Mouse (Mus musculus) lung, embryonic 14.5 days (tissue): ENCODE results near the gene Lin7a. TPM values are rescaled to one million over a fixed set of nuclear protein-coding genes. Genes with fewer than 3 reads are reported as not detected.

ENCODE experiments used
- ATAC-seq: fragments of 200-750 bp; cut with Nextera tagmentation; 2 replicates; pipeline ENCODE4 v1.8.0; 2017; ENCODE audit warnings: mild to moderate bottlenecking, moderate TSS enrichment, moderate library complexity; ENCODE audit not compliant: insufficient read depth
- DNase-seq: peaks from one replicate; pipeline ENCODE4 v3.0.0-alpha.2; 2015
- H3K27ac ChIP-seq: fragments of 300-500 bp; sonication (generic); 2 replicates; pipeline ENCODE4 v1.5.1; 2014; ENCODE audit warnings: low read depth, mild to moderate bottlenecking, moderate library complexity
- H3K27me3 ChIP-seq: fragments of 300-500 bp; sonication (generic); 2 replicates; pipeline ENCODE4 v1.6.1; 2014; ENCODE audit warnings: low read length, control low read depth; ENCODE audit not compliant: insufficient read depth
- H3K36me3 ChIP-seq: fragments of 300-500 bp; sonication (generic); 2 replicates; pipeline ENCODE4 v1.6.1; 2014; ENCODE audit warnings: control low read depth; ENCODE audit not compliant: insufficient read depth
- H3K4me1 ChIP-seq: fragments of 300-500 bp; sonication (generic); 2 replicates; pipeline ENCODE4 v1.6.1; 2014; ENCODE audit warnings: antibody characterized with exemption, control low read depth; ENCODE audit not compliant: insufficient read depth
- H3K4me2 ChIP-seq: fragments of 300-500 bp; sonication (generic); 2 replicates; pipeline ENCODE4 v1.6.1; 2014; ENCODE audit warnings: mild to moderate bottlenecking
- H3K4me3 ChIP-seq: fragments of 300-500 bp; sonication (generic); 2 replicates; pipeline ENCODE4 v1.5.1; 2014; ENCODE audit warnings: low read depth, low read length
- H3K9ac ChIP-seq: fragments of 300-500 bp; sonication (generic); 2 replicates; pipeline ENCODE4 v1.6.1; 2014
- H3K9me3 ChIP-seq: fragments of 300-500 bp; sonication (generic); 2 replicates; pipeline ENCODE4 v1.6.1; 2016; ENCODE audit warnings: low read depth, low read length, control low read depth
- CTCF ChIP-seq: IDR thresholded peaks from 2 replicates; pipeline ENCODE4 v1.5.1; 2016; ENCODE audit warnings: antibody characterized with exemption, low read depth
- WGBS: fragments of 180-500 bp; shearing (Covaris S2); extraction: QIAGEN DNeasy Blood & Tissue Kit; methylation state at CpG from one replicate; pipeline ENCODE4 v1.1.7; 2014; 5-methylcytosine and 5-hydroxymethylcytosine counted together
- polyA plus RNA-seq: library from polyadenylated mRNA; unstranded; fragments of >200 nt; fragmentation: Nextera tagmentation; extraction: Ambion mirVana; gene quantifications from 2 replicates; pipeline ENCODE4 v1.2.1, GENCODE M21; 2014

Lin7a gene
- polyA plus RNA-seq, 1 experiment from 2014 or later = 12.5 TPM

GRCm38 (mm10) chr10:107361546-107361945, 90.1 kb downstream of the Lin7a start:
- no peaks in the 10 kb centered on the region for H3K36me3 ChIP-seq
- ATAC-seq (peak; percentile 38; the same call in 1 of the 2 replicates), DNase-seq (peak; percentile 51)
- H3K27me3 ChIP-seq = no peaks in the 10 kb centered on the region
- no peak for TF ChIP-seq CTCF
- 47% methylated on average over 4 of the region's 4 CpGs for WGBS
- H3K4me1 ChIP-seq = no peaks in the 10 kb centered on the region
- no peak overlapping the region for H3K4me2 ChIP-seq
- no peak overlapping the region for H3K4me3 ChIP-seq
- no peak overlapping the region for H3K27ac ChIP-seq
- H3K9me3 ChIP-seq = no peaks in the 10 kb centered on the region
- H3K9ac ChIP-seq = no peak overlapping the region

- no peak for TF ChIP-seq CTCF
- H3K36me3 ChIP-seq = no peaks in the 10 kb centered on the region
- H3K9ac ChIP-seq = no peak overlapping the region
- WGBS = 83% methylated on average over 2 of the region's 2 CpGs
- H3K4me2 ChIP-seq = no peak overlapping the region
- no peak overlapping the region for H3K4me3 ChIP-seq
- ATAC-seq (no peak), DNase-seq (no peak)
- no peak overlapping the region for H3K27ac ChIP-seq
- H3K4me1 ChIP-seq = no peaks in the 10 kb centered on the region
- H3K27me3 ChIP-seq = no peaks in the 10 kb centered on the region
- no peaks in the 10 kb centered on the region for H3K9me3 ChIP-seq
Observed at GRCm38 (mm10) chr10:107362026-107362425, 90.5 kb downstream of the Lin7a start.

GRCm38 (mm10) chr10:107363049-107363816, 91.7 kb downstream of the Lin7a start:
- Histone ChIP-seq H3K36me3 (no peaks in the 10 kb centered on the region), H3K4me1 (no peaks in the 10 kb centered on the region), H3K9me3 (no peaks in the 10 kb centered on the region), H3K4me2 (no peak overlapping the region), H3K27me3 (no peaks in the 10 kb centered on the region), H3K4me3 (no peak overlapping the region), H3K9ac (no peak overlapping the region), H3K27ac (no peak overlapping the region)
- peak; percentile 48 for DNase-seq
- WGBS = 77% methylated on average over 16 of the region's 16 CpGs
- ATAC-seq = peak; percentile 47; the same call in 1 of the 2 replicates
- TF ChIP-seq CTCF = no peak

DNA sequence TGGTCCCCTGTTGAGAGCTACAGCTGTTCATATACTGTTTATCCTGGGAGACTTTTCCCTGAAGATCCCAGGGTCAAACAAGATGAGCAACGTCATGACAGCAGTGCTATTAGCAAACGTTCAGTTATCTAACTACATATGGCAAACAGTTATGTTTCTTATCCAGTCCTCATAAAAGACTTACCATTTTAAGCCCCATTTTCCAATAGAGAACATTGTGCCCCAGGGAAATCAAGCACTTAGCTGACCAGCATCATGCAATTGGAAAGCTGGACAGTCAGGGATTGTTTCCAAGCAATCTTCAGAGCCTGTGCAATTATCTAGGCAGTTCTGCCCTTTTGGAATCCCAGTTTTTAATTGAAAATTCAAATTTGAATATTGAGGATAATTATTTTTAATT, 105.7 kb downstream of the Lin7a start:
- Histone ChIP-seq H3K27ac (no peak overlapping the region), H3K4me1 (no peaks in the 10 kb centered on the region), H3K36me3 (no peaks in the 10 kb centered on the region), H3K9me3 (no peaks in the 10 kb centered on the region), H3K4me3 (no peak overlapping the region), H3K4me2 (no peak overlapping the region), H3K27me3 (no peaks in the 10 kb centered on the region), H3K9ac (no peak overlapping the region)
- 33% methylated on average over 2 of the region's 2 CpGs for WGBS
- no peak for ATAC-seq
- TF ChIP-seq CTCF = no peak
- no peak for DNase-seq

DNA sequence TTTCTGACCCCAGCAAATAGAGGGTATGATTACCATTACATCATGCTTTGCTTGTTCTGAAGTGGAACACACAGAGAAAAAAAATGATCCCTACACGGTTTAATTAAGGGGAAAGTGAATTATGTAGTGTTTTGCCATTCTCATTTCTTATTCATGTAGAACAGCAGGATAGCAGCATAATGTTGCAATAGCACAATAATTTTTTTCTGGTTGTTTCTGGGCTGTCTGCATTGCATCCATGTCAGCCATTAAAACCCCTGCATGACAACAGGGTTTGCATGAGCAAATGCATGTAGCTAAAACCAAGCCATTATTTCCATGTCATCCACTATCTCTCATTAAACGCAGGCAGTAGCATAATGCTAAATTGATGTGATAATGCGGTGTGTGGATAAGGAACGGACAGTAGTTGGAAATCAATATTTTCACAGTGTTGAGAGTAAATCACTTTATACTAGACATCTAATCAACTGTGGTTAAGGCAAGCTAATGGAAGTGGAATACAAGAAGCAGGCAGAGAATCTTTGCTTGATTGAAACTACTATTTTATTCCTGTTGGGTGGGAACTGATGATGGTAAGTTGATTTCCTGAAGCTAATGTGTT, 109.8 kb downstream of the Lin7a start:
- H3K27me3 ChIP-seq = no peaks in the 10 kb centered on the region
- no peak overlapping the region for H3K4me2 ChIP-seq
- 74% methylated on average over 4 of the region's 4 CpGs for WGBS
- no peaks in the 10 kb centered on the region for H3K9me3 ChIP-seq
- no peaks in the 10 kb centered on the region for H3K4me1 ChIP-seq
- no peaks in the 10 kb centered on the region for H3K36me3 ChIP-seq
- no peak for DNase-seq
- no peak overlapping the region for H3K4me3 ChIP-seq
- TF ChIP-seq CTCF = no peak
- no peak overlapping the region for H3K9ac ChIP-seq
- no peak overlapping the region for H3K27ac ChIP-seq
- no peak for ATAC-seq

DNA sequence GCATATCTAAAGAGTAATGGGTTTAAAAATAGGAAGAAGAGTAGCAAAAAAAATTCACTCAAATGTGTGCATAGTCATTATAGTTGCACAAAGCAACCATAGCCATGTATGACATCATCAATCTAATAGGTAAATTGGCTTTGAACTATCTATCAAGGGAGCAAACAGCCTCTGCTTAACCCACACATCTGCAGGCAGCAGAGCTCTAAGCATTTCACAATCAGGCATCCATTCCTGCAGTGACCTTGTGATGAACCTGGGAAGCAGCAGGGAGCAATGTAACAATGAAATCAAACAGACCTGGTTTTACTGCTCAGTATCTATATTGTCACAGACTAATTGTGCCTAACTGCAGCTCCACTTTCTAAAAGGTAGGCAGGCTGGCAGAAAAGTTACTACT, 112.3 kb downstream of the Lin7a start:
- no peak for ATAC-seq
- H3K27ac ChIP-seq = no peak overlapping the region

GRCm38 (mm10) chr10:107389505-107389904, 118.0 kb downstream of the Lin7a start:
- Histone ChIP-seq H3K27me3 (no peaks in the 10 kb centered on the region), H3K36me3 (no peaks in the 10 kb centered on the region), H3K27ac (no peak overlapping the region), H3K4me2 (no peak overlapping the region), H3K9me3 (no peaks in the 10 kb centered on the region), H3K4me3 (no peak overlapping the region), H3K4me1 (no peaks in the 10 kb centered on the region), H3K9ac (no peak overlapping the region)
- 31% methylated on average over 4 of the region's 4 CpGs for WGBS
- DNase-seq (peak; percentile 66), ATAC-seq (peak; percentile 91)
- peak; percentile 72 for TF ChIP-seq CTCF

More for the DNA sequence above, 112.3 kb downstream of the Lin7a start:
- H3K4me3 ChIP-seq = no peak overlapping the region
- no peaks in the 10 kb centered on the region for H3K36me3 ChIP-seq
- no peak for TF ChIP-seq CTCF
- H3K9me3 ChIP-seq = no peaks in the 10 kb centered on the region
- H3K9ac ChIP-seq = no peak overlapping the region
- H3K4me1 ChIP-seq = no peaks in the 10 kb centered on the region
- no peaks in the 10 kb centered on the region for H3K27me3 ChIP-seq
- no peak for DNase-seq
- H3K4me2 ChIP-seq = no peak overlapping the region
